Mouse (Mus musculus): ENCODE measurements around the gene Mrps21. TPM values are rescaled to one million over a fixed set of nuclear protein-coding genes. Genes with fewer than 3 reads are reported as not detected.
A peak's percentile ranks its signal among the peaks of the same experiment; 100 is the strongest.
"Not testable (repeated sequence)": the region's sequence is repeated elsewhere in the genome, so short reads cannot be mapped to it uniquely, and the experiment has no call there.

Gene Mrps21
- polyA plus RNA-seq (2015; fragmentation: Nextera tagmentation; extraction: Ambion mirVana): 355 and 371 TPM in 2 replicates

GRCm38 (mm10) chr3:95871392-95871867 is at the start of gene Mrps21:
Gene Mrps21, minus strand, starts transcription at chr3:95871519.
- ATAC-seq (ENCODE audit: low FRiP score, low TSS enrichment): peak; percentile 97
- Histone ChIP-seq H3K36me3 (ENCODE audit: insufficient read depth, low read length) (peaks cover 27% of the 10 kb centered on the region), H3K9me3 (ENCODE audit: low read length) (no peaks in the 10 kb centered on the region), H3K4me2 (replicated peaks; ENCODE audit: low read depth, low read length) (peak within 1 kb of the TSS; percentile 65), H3K4me3 (ENCODE audit: low read length) (peak within 1 kb of the TSS; percentile 77), H3K27ac (ENCODE audit: low read length) (peak within 1 kb of the TSS; percentile 79), H3K4me1 (ENCODE audit: insufficient read depth, low read length) (peaks cover 8% of the 10 kb centered on the region), H3K9ac (replicated peaks; ENCODE audit: low read length) (peak within 1 kb of the TSS; percentile 85), H3K27me3 (ENCODE audit: insufficient read depth, low read length) (no peaks in the 10 kb centered on the region)
- 0% methylated on average over 33 of the region's 33 CpGs for WGBS

- 58% methylated on average over 2 of the region's 2 CpGs for WGBS
- H3K36me3 ChIP-seq (ENCODE audit: insufficient read depth, low read length): not testable (repeated sequence)
Observed at GRCm38 (mm10) chr3:95920532-95920931, 49.2 kb upstream of the Mrps21 start.

GRCm38 (mm10) chr3:95916760-95917159 is 45.4 kb upstream of the Mrps21 start:
- Histone ChIP-seq H3K9me3 (ENCODE audit: low read length) (no peaks in the 10 kb centered on the region), H3K4me3 (ENCODE audit: low read length) (no peak overlapping the region), H3K4me2 (replicated peaks; ENCODE audit: low read depth, low read length) (no peak overlapping the region), H3K9ac (replicated peaks; ENCODE audit: low read length) (no peak overlapping the region), H3K27ac (ENCODE audit: low read length) (no peak overlapping the region), H3K27me3 (ENCODE audit: insufficient read depth, low read length) (no peaks in the 10 kb centered on the region), H3K4me1 (ENCODE audit: insufficient read depth, low read length) (no peaks in the 10 kb centered on the region), H3K36me3 (ENCODE audit: insufficient read depth, low read length) (no peaks in the 10 kb centered on the region)
- no peak for ATAC-seq (ENCODE audit: low FRiP score, low TSS enrichment)
- 76% methylated on average over 7 of the region's 7 CpGs for WGBS

More at GRCm38 (mm10) chr3:95920532-95920931, 49.2 kb upstream of the Mrps21 start:
- not testable (repeated sequence) for H3K4me2 ChIP-seq (replicated peaks; ENCODE audit: low read depth, low read length); H3K27me3 ChIP-seq (ENCODE audit: insufficient read depth, low read length); H3K4me1 ChIP-seq (ENCODE audit: insufficient read depth, low read length); ATAC-seq (ENCODE audit: low FRiP score, low TSS enrichment); H3K4me3 ChIP-seq (ENCODE audit: low read length); H3K9ac ChIP-seq (replicated peaks; ENCODE audit: low read length); H3K9me3 ChIP-seq (ENCODE audit: low read length); H3K27ac ChIP-seq (ENCODE audit: low read length)

GRCm38 (mm10) chr3:95914706-95915105 is 43.4 kb upstream of the Mrps21 start:
- Histone ChIP-seq H3K27me3 (ENCODE audit: insufficient read depth, low read length) (no peaks in the 10 kb centered on the region), H3K4me3 (ENCODE audit: low read length) (no peak overlapping the region), H3K4me2 (replicated peaks; ENCODE audit: low read depth, low read length) (no peak overlapping the region), H3K27ac (ENCODE audit: low read length) (no peak overlapping the region), H3K4me1 (ENCODE audit: insufficient read depth, low read length) (no peaks in the 10 kb centered on the region), H3K9ac (replicated peaks; ENCODE audit: low read length) (no peak overlapping the region), H3K9me3 (ENCODE audit: low read length) (no peaks in the 10 kb centered on the region), H3K36me3 (ENCODE audit: insufficient read depth, low read length) (no peaks in the 10 kb centered on the region)
- WGBS: 95% methylated on average over 4 of the region's 4 CpGs
- ATAC-seq (ENCODE audit: low FRiP score, low TSS enrichment): no peak

GRCm38 (mm10) chr3:95907613-95908012 is 36.3 kb upstream of the Mrps21 start:
- Histone ChIP-seq H3K27me3 (ENCODE audit: insufficient read depth, low read length) (0 out of 2 replicates have a peak, but pooled peaks cover 4% of the 10 kb centered on the region), H3K4me2 (replicated peaks; ENCODE audit: low read depth, low read length) (no peak overlapping the region), H3K9ac (replicated peaks; ENCODE audit: low read length) (no peak overlapping the region), H3K36me3 (ENCODE audit: insufficient read depth, low read length) (no peaks in the 10 kb centered on the region), H3K4me3 (ENCODE audit: low read length) (no peak overlapping the region), H3K4me1 (ENCODE audit: insufficient read depth, low read length) (peaks cover 38% of the 10 kb centered on the region), H3K27ac (ENCODE audit: low read length) (no peak overlapping the region), H3K9me3 (ENCODE audit: low read length) (no peaks in the 10 kb centered on the region)
- no peak for ATAC-seq (ENCODE audit: low FRiP score, low TSS enrichment)
- WGBS: 56% methylated on average over 4 of the region's 4 CpGs

GRCm38 (mm10) chr3:95906860-95907259 is 35.5 kb upstream of the Mrps21 start:
- under 1% methylated on average over 12 of the region's 12 CpGs for WGBS
- Histone ChIP-seq H3K9ac (replicated peaks; ENCODE audit: low read length) (no peak overlapping the region), H3K4me1 (ENCODE audit: insufficient read depth, low read length) (peaks cover 46% of the 10 kb centered on the region), H3K36me3 (ENCODE audit: insufficient read depth, low read length) (no peaks in the 10 kb centered on the region), H3K4me3 (ENCODE audit: low read length) (peak overlapping the region; percentile 31), H3K27me3 (ENCODE audit: insufficient read depth, low read length) (0 out of 2 replicates have a peak, but pooled peaks cover 4% of the 10 kb centered on the region), H3K4me2 (replicated peaks; ENCODE audit: low read depth, low read length) (peak overlapping the region; percentile 72), H3K27ac (ENCODE audit: low read length) (no peak overlapping the region), H3K9me3 (ENCODE audit: low read length) (no peaks in the 10 kb centered on the region)
- no peak for ATAC-seq (ENCODE audit: low FRiP score, low TSS enrichment)

- Histone ChIP-seq H3K4me1 (ENCODE audit: insufficient read depth, low read length) (peaks cover 47% of the 10 kb centered on the region), H3K36me3 (ENCODE audit: insufficient read depth, low read length) (no peaks in the 10 kb centered on the region), H3K27me3 (ENCODE audit: insufficient read depth, low read length) (0 out of 2 replicates have a peak, but pooled peaks cover 4% of the 10 kb centered on the region), H3K27ac (ENCODE audit: low read length) (no peak overlapping the region), H3K9me3 (ENCODE audit: low read length) (no peaks in the 10 kb centered on the region), H3K4me2 (replicated peaks; ENCODE audit: low read depth, low read length) (peak overlapping the region; percentile 72), H3K4me3 (ENCODE audit: low read length) (peak overlapping the region; percentile 43), H3K9ac (replicated peaks; ENCODE audit: low read length) (no peak overlapping the region)
- WGBS: under 1% methylated on average over 12 of the region's 12 CpGs
- ATAC-seq (ENCODE audit: low FRiP score, low TSS enrichment): no peak
Observed at GRCm38 (mm10) chr3:95905940-95906492, 34.7 kb upstream of the Mrps21 start.

GRCm38 (mm10) chr3:95905146-95905939 is 34.0 kb upstream of the Mrps21 start:
- Histone ChIP-seq H3K4me3 (ENCODE audit: low read length) (peak overlapping the region; percentile 43), H3K27ac (ENCODE audit: low read length) (0 out of 2 replicates have a peak overlapping the region, but pooled peaks have one; percentile 7), H3K9ac (replicated peaks; ENCODE audit: low read length) (peak overlapping the region; percentile 61), H3K36me3 (ENCODE audit: insufficient read depth, low read length) (no peaks in the 10 kb centered on the region), H3K4me1 (ENCODE audit: insufficient read depth, low read length) (peaks cover 47% of the 10 kb centered on the region), H3K27me3 (ENCODE audit: insufficient read depth, low read length) (0 out of 2 replicates have a peak, but pooled peaks cover 4% of the 10 kb centered on the region), H3K9me3 (ENCODE audit: low read length) (no peaks in the 10 kb centered on the region), H3K4me2 (replicated peaks; ENCODE audit: low read depth, low read length) (peak overlapping the region; percentile 72)
- 0% methylated on average over 18 of the region's 18 CpGs for WGBS
- ATAC-seq (ENCODE audit: low FRiP score, low TSS enrichment): peak; percentile 46

GRCm38 (mm10) chr3:95904568-95904967 is 33.2 kb upstream of the Mrps21 start, which contains the start of gene Car14:
Gene Car14, minus strand, starts transcription at chr3:95904691.
- Histone ChIP-seq H3K9me3 (ENCODE audit: low read length) (no peaks in the 10 kb centered on the region), H3K4me2 (replicated peaks; ENCODE audit: low read depth, low read length) (peak within 1 kb of the TSS; percentile 72), H3K36me3 (ENCODE audit: insufficient read depth, low read length) (no peaks in the 10 kb centered on the region), H3K27me3 (ENCODE audit: insufficient read depth, low read length) (0 out of 2 replicates have a peak, but pooled peaks cover 4% of the 10 kb centered on the region), H3K4me1 (ENCODE audit: insufficient read depth, low read length) (peaks cover 52% of the 10 kb centered on the region), H3K27ac (ENCODE audit: low read length) (peak within 1 kb of the TSS; percentile 32; the same call in 1 of the 2 replicates), H3K9ac (replicated peaks; ENCODE audit: low read length) (peak within 1 kb of the TSS; percentile 61), H3K4me3 (ENCODE audit: low read length) (peak within 1 kb of the TSS; percentile 43)
- under 1% methylated on average over 15 of the region's 15 CpGs for whole genome bisulfite sequencing
- ATAC-seq (ENCODE audit: low FRiP score, low TSS enrichment): peak; percentile 20
